Mouse (Mus musculus): ENCODE data around the gene Rnd2. TPM values are rescaled to one million over a fixed set of nuclear protein-coding genes. Genes with fewer than 3 reads are reported as not detected.
A peak's percentile ranks its signal among the peaks of the same experiment; 100 is the strongest.
"Not testable (repeated sequence)": the region's sequence is repeated elsewhere in the genome, so short reads cannot be mapped to it uniquely, and the experiment has no call there.

Rnd2 gene
- polyA plus RNA-seq, 1 experiment from 2014 or later = 7.4 TPM

DNA sequence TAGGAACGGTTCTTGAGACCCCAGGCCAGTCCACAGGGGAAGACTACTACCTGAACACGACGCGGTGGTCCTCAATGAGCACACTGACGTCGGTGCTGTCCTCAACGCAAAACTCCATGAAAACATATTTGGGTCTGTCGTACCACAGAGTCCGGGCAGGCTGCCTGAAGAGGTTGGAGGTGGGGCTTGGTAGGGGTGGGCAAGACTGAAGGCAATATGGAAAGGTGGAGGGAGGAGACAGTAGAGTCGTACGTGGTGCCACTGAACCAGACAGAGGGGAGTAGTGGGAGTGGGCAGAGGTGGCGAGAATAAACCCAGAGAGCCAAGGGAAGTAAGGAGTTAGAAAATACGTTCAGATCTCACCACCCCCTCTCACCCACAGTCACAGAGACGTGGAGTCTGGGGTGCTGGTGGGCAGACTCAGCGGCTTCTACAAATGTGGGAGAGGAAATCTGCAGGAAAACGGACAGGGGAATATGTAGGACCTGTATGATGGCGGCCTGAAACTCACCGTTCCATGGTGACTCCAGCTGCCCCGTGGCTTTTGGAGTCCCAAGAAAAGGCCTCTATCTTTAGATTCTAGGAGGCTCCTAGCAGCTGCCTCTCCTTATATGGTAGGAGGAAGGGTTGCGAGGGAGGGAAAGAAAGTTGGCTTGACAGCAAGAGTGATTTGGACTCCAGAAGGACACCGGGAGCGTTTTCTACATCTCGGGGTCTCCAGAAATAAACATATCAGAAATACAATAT lies 40.5 kb upstream of the Rnd2 start, which contains the start of gene Gm27029:
Gm27029 (minus strand) TSS at position 692 of the 747 bp plus-strand sequence.
- 3% methylated on average over 23 of the region's 23 CpGs for WGBS
- H3K27me3 ChIP-seq (replicated peaks; ENCODE audit: control insufficient read depth, insufficient read depth, low read length) = no peaks in the 10 kb centered on the region

DNA sequence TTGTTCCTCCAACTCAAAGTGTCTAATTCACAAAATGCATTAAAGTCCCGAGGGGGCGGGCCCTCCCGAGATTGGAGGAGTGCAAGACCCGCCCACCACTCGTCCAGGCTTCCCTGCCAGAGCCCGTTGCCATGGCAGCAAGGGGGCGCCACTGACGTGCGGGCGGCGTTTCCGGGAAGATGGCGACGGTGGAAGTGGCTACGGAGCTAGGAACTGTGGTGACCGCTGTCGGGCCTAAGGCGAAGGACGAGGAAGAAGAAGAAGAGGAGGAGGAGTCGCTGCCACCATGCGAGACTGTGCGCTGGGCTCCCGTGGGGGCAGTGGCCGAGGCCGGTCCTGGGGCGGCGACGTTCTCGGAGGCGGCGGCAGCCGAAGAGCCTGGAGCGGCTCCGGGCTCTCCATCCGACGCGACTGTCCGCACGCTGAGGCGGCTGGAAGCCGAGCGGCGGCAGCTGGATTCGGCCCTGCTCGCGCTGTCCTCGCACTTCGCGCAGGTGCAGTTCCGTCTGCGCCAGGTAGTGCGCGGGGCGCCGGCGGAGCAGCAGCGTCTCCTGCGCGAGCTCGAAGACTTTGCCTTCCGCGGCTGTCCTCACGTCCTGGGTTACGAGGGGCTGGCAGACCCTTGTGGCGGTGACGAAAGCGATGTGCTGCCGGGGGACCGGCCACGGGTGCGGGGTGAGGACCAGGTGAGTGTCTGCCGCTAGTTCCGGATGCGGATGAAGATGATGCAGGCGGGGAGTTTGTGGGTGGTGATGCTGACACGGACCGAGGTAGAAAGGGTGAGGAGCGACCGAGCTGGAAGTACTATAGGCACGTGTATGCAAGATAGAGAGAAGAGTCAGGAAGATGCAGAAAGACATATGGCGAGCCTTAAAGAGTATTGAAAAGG lies 39.6 kb upstream of the Rnd2 start, which contains the start of the genes Rundc1 and Ptges3l:
Rundc1 (plus strand) TSS at position 161 of the 889 bp plus-strand sequence.
Ptges3l (minus strand) TSS at position 409 of the 889 bp plus-strand sequence.
- H3K9ac ChIP-seq (ENCODE audit: low read depth, low read length) = peak within 1 kb of the TSS; percentile 84
- H3K9me3 ChIP-seq (ENCODE audit: control insufficient read depth, low read length) = no peaks in the 10 kb centered on the region
- H3K27me3 ChIP-seq (replicated peaks; ENCODE audit: control insufficient read depth, insufficient read depth, low read length) = no peaks in the 10 kb centered on the region
- H3K4me3 ChIP-seq (ENCODE audit: low read depth, low read length) = peak within 1 kb of the TSS; percentile 93
- peaks cover 10% of the 10 kb centered on the region; the same call in 1 of the 2 replicates for H3K36me3 ChIP-seq (ENCODE audit: control insufficient read depth, insufficient read depth, low read length)
- ATAC-seq (ENCODE audit: low read depth) (peak; percentile 93), DNase-seq (ENCODE audit: low spot score) (peak; percentile 99)
- under 1% methylated on average over 55 of the region's 81 CpGs for WGBS
- H3K27ac ChIP-seq (replicated peaks; ENCODE audit: low read depth, low read length) = peak within 1 kb of the TSS; percentile 87
- H3K4me2 ChIP-seq (ENCODE audit: low read depth, low read length) = peak within 1 kb of the TSS; percentile 90
- peaks cover 20% of the 10 kb centered on the region for H3K4me1 ChIP-seq (ENCODE audit: control insufficient read depth, insufficient read depth, low read length)

More for the DNA sequence above, 40.5 kb upstream of the Rnd2 start, which contains the start of gene Gm27029:
- Histone ChIP-seq H3K9ac (ENCODE audit: low read depth, low read length) (peak within 1 kb of the TSS; percentile 84), H3K9me3 (ENCODE audit: control insufficient read depth, low read length) (no peaks in the 10 kb centered on the region), H3K4me1 (ENCODE audit: control insufficient read depth, insufficient read depth, low read length) (peaks cover 20% of the 10 kb centered on the region), H3K4me2 (ENCODE audit: low read depth, low read length) (peak within 1 kb of the TSS; percentile 90), H3K36me3 (ENCODE audit: control insufficient read depth, insufficient read depth, low read length) (0 out of 2 replicates have a peak, but pooled peaks cover under 1% of the 10 kb centered on the region), H3K4me3 (ENCODE audit: low read depth, low read length) (peak within 1 kb of the TSS; percentile 93), H3K27ac (replicated peaks; ENCODE audit: low read depth, low read length) (peak within 1 kb of the TSS; percentile 87)
- ATAC-seq (ENCODE audit: low read depth) (peak; percentile 70), DNase-seq (ENCODE audit: low spot score) (peak; percentile 53)

DNA sequence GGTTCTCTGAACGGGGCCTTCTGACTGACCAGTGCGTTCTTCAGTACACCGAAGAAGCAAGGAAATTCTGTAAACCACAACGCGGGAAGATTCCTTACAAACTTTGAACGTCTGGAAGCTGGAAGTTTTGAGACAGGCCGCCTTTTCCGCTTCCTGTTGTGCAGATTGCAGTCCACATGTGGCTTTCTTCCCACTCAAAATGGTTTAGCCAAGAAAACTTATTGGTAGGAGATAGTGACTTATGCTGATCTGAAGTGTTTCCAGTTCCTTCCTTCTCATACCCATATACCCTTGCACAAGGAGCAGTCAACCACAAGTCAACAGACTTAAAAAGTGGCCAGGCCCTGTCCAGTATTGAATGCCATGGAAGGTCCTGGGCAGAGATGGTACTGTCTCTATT lies 38.6 kb upstream of the Rnd2 start:
- Histone ChIP-seq H3K4me2 (ENCODE audit: low read depth, low read length) (peak overlapping the region; percentile 90), H3K27ac (replicated peaks; ENCODE audit: low read depth, low read length) (no peak overlapping the region), H3K27me3 (replicated peaks; ENCODE audit: control insufficient read depth, insufficient read depth, low read length) (no peaks in the 10 kb centered on the region), H3K4me1 (ENCODE audit: control insufficient read depth, insufficient read depth, low read length) (peaks cover 20% of the 10 kb centered on the region), H3K36me3 (ENCODE audit: control insufficient read depth, insufficient read depth, low read length) (peaks cover 18% of the 10 kb centered on the region), H3K4me3 (ENCODE audit: low read depth, low read length) (peak overlapping the region; percentile 93), H3K9ac (ENCODE audit: low read depth, low read length) (peak overlapping the region; percentile 84), H3K9me3 (ENCODE audit: control insufficient read depth, low read length) (no peaks in the 10 kb centered on the region)
- 49% methylated on average over 8 of the region's 8 CpGs for WGBS
- DNase-seq (ENCODE audit: low spot score) = no peak
- ATAC-seq (ENCODE audit: low read depth) = no peak

DNA sequence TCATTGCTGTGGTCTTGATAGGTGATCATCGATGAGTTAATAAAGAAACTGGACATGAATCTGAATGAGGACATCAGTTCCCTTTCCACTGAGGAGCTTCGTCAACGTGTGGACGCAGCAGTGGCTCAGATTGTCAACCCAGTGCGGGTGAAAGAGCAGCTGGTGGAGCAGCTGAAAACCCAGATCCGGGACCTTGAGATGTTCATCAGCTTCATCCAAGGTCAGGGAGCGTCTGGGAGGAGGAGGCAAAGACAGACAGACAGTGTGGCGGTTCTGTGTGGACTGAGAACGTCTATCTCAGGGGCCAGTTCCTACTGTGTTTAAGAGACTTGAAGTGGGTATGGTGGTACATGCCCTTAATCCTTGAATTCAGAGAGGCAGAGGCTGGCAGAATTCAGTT lies 33.5 kb upstream of the Rnd2 start:
- Histone ChIP-seq H3K27me3 (replicated peaks; ENCODE audit: control insufficient read depth, insufficient read depth, low read length) (no peaks in the 10 kb centered on the region), H3K27ac (replicated peaks; ENCODE audit: low read depth, low read length) (no peak overlapping the region), H3K36me3 (ENCODE audit: control insufficient read depth, insufficient read depth, low read length) (peaks cover 66% of the 10 kb centered on the region), H3K4me2 (ENCODE audit: low read depth, low read length) (no peak overlapping the region), H3K4me3 (ENCODE audit: low read depth, low read length) (no peak overlapping the region), H3K9me3 (ENCODE audit: control insufficient read depth, low read length) (no peaks in the 10 kb centered on the region), H3K4me1 (ENCODE audit: control insufficient read depth, insufficient read depth, low read length) (peaks cover 5% of the 10 kb centered on the region; the same call in 1 of the 2 replicates), H3K9ac (ENCODE audit: low read depth, low read length) (no peak overlapping the region)
- ATAC-seq (ENCODE audit: low read depth) (no peak), DNase-seq (ENCODE audit: low spot score) (no peak)
- 86% methylated on average over 9 of the region's 9 CpGs for WGBS

DNA sequence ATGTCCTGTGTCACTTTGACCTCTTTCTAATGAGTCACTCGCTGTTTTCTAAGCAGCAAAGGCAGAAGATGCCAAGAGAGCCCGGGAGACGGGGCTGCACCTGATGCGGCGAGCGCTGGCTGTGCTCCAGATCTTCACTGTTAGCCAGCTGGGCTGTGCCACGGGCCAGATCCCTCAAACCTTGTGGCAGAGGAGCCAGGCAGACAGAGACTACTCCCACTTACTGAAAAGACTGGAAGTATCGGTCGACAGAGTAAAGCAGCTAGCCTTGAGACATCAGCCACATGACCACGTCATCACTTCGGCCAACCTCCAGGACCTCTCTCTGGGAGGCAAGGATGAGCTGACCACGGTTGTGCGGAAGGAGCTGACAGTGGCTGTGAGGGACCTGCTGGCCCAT lies 31.4 kb upstream of the Rnd2 start:
- ATAC-seq (ENCODE audit: low read depth) (no peak), DNase-seq (ENCODE audit: low spot score) (no peak)
- H3K27me3 ChIP-seq (replicated peaks; ENCODE audit: control insufficient read depth, insufficient read depth, low read length) = no peaks in the 10 kb centered on the region
- H3K4me2 ChIP-seq (ENCODE audit: low read depth, low read length) = no peak overlapping the region
- no peaks in the 10 kb centered on the region for H3K4me1 ChIP-seq (ENCODE audit: control insufficient read depth, insufficient read depth, low read length)
- 90% methylated on average over 12 of the region's 13 CpGs for WGBS
- no peak overlapping the region for H3K4me3 ChIP-seq (ENCODE audit: low read depth, low read length)
- H3K9ac ChIP-seq (ENCODE audit: low read depth, low read length) = no peak overlapping the region
- H3K9me3 ChIP-seq (ENCODE audit: control insufficient read depth, low read length) = no peaks in the 10 kb centered on the region
- peaks cover 66% of the 10 kb centered on the region for H3K36me3 ChIP-seq (ENCODE audit: control insufficient read depth, insufficient read depth, low read length)
- H3K27ac ChIP-seq (replicated peaks; ENCODE audit: low read depth, low read length) = no peak overlapping the region

DNA sequence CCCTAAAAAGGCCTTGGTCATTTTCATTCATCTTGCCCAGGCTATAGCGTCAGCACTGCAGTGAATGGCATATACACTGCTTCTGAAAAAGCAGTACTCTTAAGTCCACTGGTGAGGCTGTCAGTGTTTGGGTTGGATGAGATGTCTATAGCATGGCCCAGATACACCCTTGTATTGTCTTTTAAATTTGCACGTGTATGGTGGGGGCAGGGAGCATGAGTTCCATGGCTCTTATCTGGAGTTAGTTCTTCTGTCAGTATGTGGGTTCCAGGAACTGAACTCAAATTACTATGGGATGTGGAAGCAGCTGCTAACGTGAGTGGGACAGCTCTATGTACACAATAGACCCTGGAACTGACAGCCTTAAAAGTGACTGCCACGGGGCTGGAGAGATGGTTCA lies 29.0 kb upstream of the Rnd2 start:
- Histone ChIP-seq H3K27ac (replicated peaks; ENCODE audit: low read depth, low read length) (no peak overlapping the region), H3K4me2 (ENCODE audit: low read depth, low read length) (no peak overlapping the region), H3K9me3 (ENCODE audit: control insufficient read depth, low read length) (no peaks in the 10 kb centered on the region), H3K4me1 (ENCODE audit: control insufficient read depth, insufficient read depth, low read length) (no peaks in the 10 kb centered on the region), H3K9ac (ENCODE audit: low read depth, low read length) (no peak overlapping the region), H3K36me3 (ENCODE audit: control insufficient read depth, insufficient read depth, low read length) (peaks cover 51% of the 10 kb centered on the region), H3K4me3 (ENCODE audit: low read depth, low read length) (no peak overlapping the region), H3K27me3 (replicated peaks; ENCODE audit: control insufficient read depth, insufficient read depth, low read length) (no peaks in the 10 kb centered on the region)
- 83% methylated on average over 4 of the region's 4 CpGs for WGBS
- DNase-seq (ENCODE audit: low spot score) = no peak
- ATAC-seq (ENCODE audit: low read depth) = no peak

DNA sequence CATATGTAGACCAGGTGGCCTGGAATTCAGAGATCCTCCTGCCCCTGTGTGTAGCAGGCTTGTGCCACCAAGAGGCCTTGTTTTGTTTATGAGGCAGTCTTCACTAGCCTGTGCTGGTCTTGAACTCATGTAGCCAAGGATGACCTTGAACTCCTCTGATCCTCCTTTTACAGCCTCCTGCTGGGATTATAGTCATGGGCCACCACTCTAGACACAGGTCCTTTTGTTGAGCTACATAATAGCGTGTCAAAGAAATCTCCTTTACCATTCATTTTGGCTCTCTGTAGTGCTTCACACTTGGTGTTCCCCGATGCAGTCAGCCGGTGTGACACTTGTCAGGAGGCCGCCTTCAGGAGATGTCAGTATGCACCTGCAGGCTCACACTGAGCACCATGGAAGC lies 27.9 kb upstream of the Rnd2 start:
- no peak for ATAC-seq (ENCODE audit: low read depth)
- Histone ChIP-seq H3K9ac (ENCODE audit: low read depth, low read length) (no peak overlapping the region), H3K4me1 (ENCODE audit: control insufficient read depth, insufficient read depth, low read length) (no peaks in the 10 kb centered on the region), H3K27ac (replicated peaks; ENCODE audit: low read depth, low read length) (no peak overlapping the region), H3K27me3 (replicated peaks; ENCODE audit: control insufficient read depth, insufficient read depth, low read length) (no peaks in the 10 kb centered on the region), H3K36me3 (ENCODE audit: control insufficient read depth, insufficient read depth, low read length) (peaks cover 40% of the 10 kb centered on the region), H3K9me3 (ENCODE audit: control insufficient read depth, low read length) (no peaks in the 10 kb centered on the region), H3K4me2 (ENCODE audit: low read depth, low read length) (no peak overlapping the region), H3K4me3 (ENCODE audit: low read depth, low read length) (no peak overlapping the region)
- WGBS = 84% methylated on average over 4 of the region's 4 CpGs
- DNase-seq (ENCODE audit: low spot score) = no peak

DNA sequence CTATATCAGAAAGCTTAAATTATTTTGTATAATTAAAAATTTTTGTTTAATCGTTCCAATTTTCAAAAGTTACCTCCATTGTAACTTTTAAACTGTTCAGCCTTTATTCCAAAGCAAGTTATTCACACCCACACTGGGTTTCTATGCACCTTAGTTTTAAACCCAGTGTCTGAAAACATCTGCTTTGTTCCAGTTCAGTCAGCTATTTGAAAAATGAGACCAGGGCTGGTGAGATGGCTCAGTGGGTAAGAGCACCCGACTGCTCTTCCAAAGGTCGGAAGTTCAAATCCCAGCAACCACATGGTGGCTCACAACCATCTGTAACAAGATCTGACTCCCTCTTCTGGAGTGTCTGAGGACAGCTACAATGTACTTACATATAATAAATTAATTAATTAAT lies 26.8 kb upstream of the Rnd2 start:
- peaks cover 31% of the 10 kb centered on the region for H3K36me3 ChIP-seq (ENCODE audit: control insufficient read depth, insufficient read depth, low read length)
- WGBS = 45% methylated on average over 3 of the region's 3 CpGs
- not testable (repeated sequence) for H3K27me3 ChIP-seq (replicated peaks; ENCODE audit: control insufficient read depth, insufficient read depth, low read length); ATAC-seq (ENCODE audit: low read depth); DNase-seq (ENCODE audit: low spot score); H3K4me2 ChIP-seq (ENCODE audit: low read depth, low read length); H3K9me3 ChIP-seq (ENCODE audit: control insufficient read depth, low read length); H3K4me3 ChIP-seq (ENCODE audit: low read depth, low read length); H3K27ac ChIP-seq (replicated peaks; ENCODE audit: low read depth, low read length); H3K4me1 ChIP-seq (ENCODE audit: control insufficient read depth, insufficient read depth, low read length); H3K9ac ChIP-seq (ENCODE audit: low read depth, low read length)
